Mouse (Mus musculus) ES-Bruce4 (cell line): ENCODE data around the gene Phf19.

ENCODE experiments used
- CTCF ChIP-seq: IDR thresholded peaks from one replicate; pipeline ENCODE4 v1.8.1; 2011; ENCODE audit warnings: low read depth, low read length
- EP300 ChIP-seq: IDR thresholded peaks from 2 replicates; pipeline ENCODE4 v1.6.1; 2011; ENCODE audit warnings: low read depth, low read length; ENCODE audit not compliant: insufficient read depth

GRCm38 (mm10) chr2:34914823-34915082 lies 927 bp upstream of the Phf19 start:
- TF ChIP-seq CTCF (no peak), EP300 (no peak)
